Mouse (Mus musculus) heart, embryonic 10.5 days (tissue): ENCODE data around the gene Ear1. TPM values are rescaled to one million over a fixed set of nuclear protein-coding genes. Genes with fewer than 3 reads are reported as not detected.
"Not testable (repeated sequence)": the region's sequence is repeated elsewhere in the genome, so short reads cannot be mapped to it uniquely, and the experiment has no call there.

Source experiments
- DNase-seq: peaks from one replicate; pipeline ENCODE4 v3.0.0-alpha.2; 2017; ENCODE audit warnings: low spot score
- H3K27ac ChIP-seq: fragments of 300-500 bp; sonication (generic); 2 replicates; pipeline ENCODE4 v1.5.1; 2016; ENCODE audit warnings: mild to moderate bottlenecking
- H3K27me3 ChIP-seq: fragments of 300-500 bp; sonication (generic); 2 replicates; pipeline ENCODE4 v1.6.1; 2016; ENCODE audit warnings: mild to moderate bottlenecking; ENCODE audit not compliant: poor library complexity, insufficient read depth, severe bottlenecking
- H3K36me3 ChIP-seq: fragments of 300-500 bp; sonication (generic); 2 replicates; pipeline ENCODE4 v1.6.1; 2016; ENCODE audit warnings: mild to moderate bottlenecking, moderate library complexity
- H3K4me1 ChIP-seq: fragments of 300-500 bp; sonication (generic); 2 replicates; pipeline ENCODE4 v1.6.1; 2016; ENCODE audit warnings: mild to moderate bottlenecking
- H3K4me3 ChIP-seq: fragments of 300-500 bp; sonication (generic); 2 replicates; pipeline ENCODE4 v1.5.1; 2016; ENCODE audit warnings: mild to moderate bottlenecking, moderate library complexity
- H3K9me3 ChIP-seq: fragments of 300-500 bp; sonication (generic); 2 replicates; pipeline ENCODE4 v1.6.1; 2016; ENCODE audit warnings: mild to moderate bottlenecking, moderate library complexity
- WGBS: fragments of 180-500 bp; shearing (Covaris S2); methylation state at CpG from one replicate; pipeline ENCODE4 v1.1.7; 2016; 5-methylcytosine and 5-hydroxymethylcytosine counted together
- polyA plus RNA-seq: library from polyadenylated mRNA; unstranded; fragments of >200 nt; fragmentation: Nextera tagmentation; extraction: Ambion mirVana; gene quantifications from 2 replicates; pipeline ENCODE4 v1.2.1, GENCODE M21; 2016

Ear1 gene
- polyA plus RNA-seq = not detected in 2 replicates

GRCm38 (mm10) chr14:43875417-43875816 lies at the start of gene Ear1:
Gene Ear1 (minus strand): TSS chr14:43875517.
- not testable (repeated sequence) for H3K27ac ChIP-seq, H3K9me3 ChIP-seq, DNase-seq, H3K4me1 ChIP-seq, H3K4me3 ChIP-seq, H3K27me3 ChIP-seq, H3K36me3 ChIP-seq
- WGBS = 77% methylated on average over 3 of the region's 3 CpGs

GRCm38 (mm10) chr14:43924688-43925403 lies 49.5 kb upstream of the Ear1 start, which contains the start of gene Gm8113:
Gene Gm8113 (plus strand): TSS chr14:43925390.
- Histone ChIP-seq H3K4me3 (peak within 1 kb of the TSS; percentile 57), H3K27ac (peak within 1 kb of the TSS; percentile 90)
- H3K9me3 ChIP-seq, H3K27me3 ChIP-seq, H3K36me3 ChIP-seq, H3K4me1 ChIP-seq: not testable (repeated sequence)
- WGBS = 9% methylated on average over 10 of the region's 10 CpGs
- DNase-seq = peak; percentile 92

DNA sequence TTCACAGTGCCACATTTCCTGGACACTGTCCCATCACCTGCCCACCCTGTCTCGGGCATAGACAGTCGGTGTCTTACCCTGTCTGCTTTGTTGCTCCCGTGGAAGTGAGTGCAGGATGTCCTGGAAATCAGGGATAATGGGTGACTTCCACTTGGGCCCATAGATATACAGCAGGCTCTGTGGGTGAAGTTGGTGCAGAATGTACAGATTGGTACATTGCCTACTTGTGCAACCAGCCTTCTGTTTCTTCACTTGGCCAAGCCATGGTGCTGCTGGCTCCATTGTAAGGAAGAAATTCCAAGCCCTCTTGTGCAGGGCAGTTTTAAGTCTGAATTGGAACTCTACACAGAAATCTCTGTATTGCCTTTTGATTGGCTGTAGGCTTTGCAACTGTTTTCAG lies 48.1 kb upstream of the Ear1 start, which contains the start of gene Ear10:
TSS of gene Ear10 (minus strand) at position 101 of the 400 bp plus-strand sequence.
- H3K4me1 ChIP-seq = not testable (repeated sequence)
- 75% methylated on average over 3 of the region's 3 CpGs for WGBS

GRCm38 (mm10) chr14:43918214-43918613 lies 42.9 kb upstream of the Ear1 start:
- H3K27ac ChIP-seq, H3K36me3 ChIP-seq, H3K9me3 ChIP-seq, H3K27me3 ChIP-seq, H3K4me1 ChIP-seq, DNase-seq, H3K4me3 ChIP-seq: not testable (repeated sequence)

More for the DNA sequence above, 48.1 kb upstream of the Ear1 start, which contains the start of gene Ear10:
- DNase-seq, H3K4me3 ChIP-seq, H3K36me3 ChIP-seq, H3K9me3 ChIP-seq, H3K27ac ChIP-seq, H3K27me3 ChIP-seq: not testable (repeated sequence)

DNA sequence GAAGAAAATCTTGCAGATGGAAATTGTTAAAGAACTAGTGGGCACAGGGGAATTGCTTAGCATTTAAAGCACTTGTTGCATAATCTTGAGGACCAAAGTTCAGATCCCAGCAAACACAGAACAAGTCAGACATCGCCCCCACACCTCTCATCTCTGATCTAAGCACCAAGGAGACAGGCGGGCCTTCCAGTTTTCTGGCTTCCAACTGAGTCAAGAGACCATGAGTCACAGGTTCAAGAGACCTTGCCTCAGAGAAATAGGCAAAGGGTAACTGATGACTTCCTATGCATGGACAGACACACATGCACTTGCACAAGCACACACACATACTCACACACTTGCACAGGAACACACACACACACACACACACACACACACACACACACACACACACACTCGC lies 23.3 kb upstream of the Ear1 start:
- H3K4me1 ChIP-seq, H3K9me3 ChIP-seq, H3K4me3 ChIP-seq, H3K36me3 ChIP-seq, DNase-seq, H3K27me3 ChIP-seq, H3K27ac ChIP-seq: not testable (repeated sequence)
- 85% methylated on average over 3 of the region's 3 CpGs for WGBS

- WGBS = 52% methylated on average over 1 of the region's 2 CpGs
- DNase-seq = not testable (repeated sequence)
Observed at GRCm38 (mm10) chr14:43895357-43895756, 20.0 kb upstream of the Ear1 start.

DNA sequence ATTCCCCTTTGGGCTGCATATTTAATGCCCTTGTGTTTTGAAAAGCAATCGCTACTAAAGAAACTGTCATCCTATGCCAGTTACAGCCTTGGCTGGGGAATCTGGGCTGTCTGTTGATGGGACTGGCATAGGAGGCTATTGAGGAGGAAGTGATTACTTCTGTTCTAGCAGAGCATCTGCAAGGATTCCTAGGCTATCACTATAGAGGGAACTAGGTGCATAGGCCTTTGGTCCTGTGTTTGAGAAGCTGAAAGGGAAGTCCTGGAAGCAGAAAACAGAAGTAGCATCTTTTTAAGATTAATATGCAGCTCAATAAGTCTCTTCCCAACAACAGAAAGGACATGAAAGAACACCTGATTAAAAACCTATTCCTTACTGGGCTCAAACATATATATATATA lies 16.0 kb upstream of the Ear1 start:
- H3K36me3 ChIP-seq, DNase-seq, H3K4me3 ChIP-seq, H3K9me3 ChIP-seq, H3K4me1 ChIP-seq, H3K27ac ChIP-seq, H3K27me3 ChIP-seq: not testable (repeated sequence)
- WGBS = 72% methylated on average over 1 of the region's 1 CpGs

More at GRCm38 (mm10) chr14:43895357-43895756, 20.0 kb upstream of the Ear1 start:
- not testable (repeated sequence) for H3K9me3 ChIP-seq, H3K4me1 ChIP-seq, H3K4me3 ChIP-seq, H3K36me3 ChIP-seq, H3K27ac ChIP-seq, H3K27me3 ChIP-seq

DNA sequence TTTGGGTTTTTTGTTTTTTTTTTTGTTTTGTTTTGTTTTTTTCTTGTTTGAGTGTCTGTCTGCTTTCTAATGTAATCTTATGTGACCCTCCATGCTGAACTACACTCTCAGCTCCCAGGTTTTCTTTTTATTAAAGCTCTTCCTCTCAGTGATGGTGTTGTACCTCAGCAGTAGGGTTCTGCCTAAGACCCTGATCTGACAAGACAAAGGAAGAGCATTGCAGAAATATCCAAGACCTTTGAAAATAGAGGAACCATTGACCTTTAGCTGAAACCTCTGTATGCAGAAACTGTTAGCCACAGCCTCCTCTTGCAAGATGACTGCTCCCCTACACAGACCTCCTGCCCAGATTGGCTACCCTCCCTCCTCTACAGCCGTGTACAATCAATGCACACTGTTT lies 10.9 kb upstream of the Ear1 start:
- not testable (repeated sequence) for H3K9me3 ChIP-seq, H3K27ac ChIP-seq, H3K36me3 ChIP-seq, DNase-seq, H3K27me3 ChIP-seq, H3K4me3 ChIP-seq, H3K4me1 ChIP-seq
- WGBS = 58% methylated on average over 1 of the region's 1 CpGs

- not testable (repeated sequence) for H3K36me3 ChIP-seq, H3K27me3 ChIP-seq, H3K4me1 ChIP-seq, H3K27ac ChIP-seq, DNase-seq, H3K4me3 ChIP-seq, H3K9me3 ChIP-seq
- WGBS = 65% methylated on average over 5 of the region's 5 CpGs
Observed at GRCm38 (mm10) chr14:43879966-43880545, 4.7 kb upstream of the Ear1 start.

GRCm38 (mm10) chr14:43877789-43878188 lies 2.5 kb upstream of the Ear1 start:
- not testable (repeated sequence) for H3K27ac ChIP-seq, H3K4me3 ChIP-seq, H3K27me3 ChIP-seq, DNase-seq, H3K4me1 ChIP-seq, H3K9me3 ChIP-seq, H3K36me3 ChIP-seq
- 59% methylated on average over 1 of the region's 2 CpGs for WGBS

DNA sequence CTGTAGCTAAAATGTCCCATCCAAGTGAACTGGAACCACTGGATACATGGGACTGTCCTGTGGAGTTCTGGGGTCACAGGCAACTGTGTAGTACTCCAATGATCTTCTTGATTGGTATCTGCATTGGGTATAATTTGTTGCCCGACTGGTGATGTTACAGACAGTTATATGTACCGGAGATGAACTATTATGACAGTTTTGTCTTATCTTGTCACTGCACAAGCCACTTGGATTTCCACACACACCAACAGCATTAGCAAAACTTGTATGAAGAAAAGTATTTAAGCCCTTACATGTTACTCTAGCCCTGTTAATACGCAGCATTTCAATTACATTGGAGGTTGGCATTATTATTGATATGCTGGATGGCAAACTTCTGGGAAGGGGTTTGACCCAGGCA lies 455 bp downstream of the Ear1 start:
- not testable (repeated sequence) for DNase-seq, H3K27ac ChIP-seq, H3K9me3 ChIP-seq, H3K36me3 ChIP-seq, H3K27me3 ChIP-seq, H3K4me3 ChIP-seq, H3K4me1 ChIP-seq
- 86% methylated on average over 3 of the region's 3 CpGs for WGBS

- DNase-seq, H3K9me3 ChIP-seq, H3K36me3 ChIP-seq, H3K27me3 ChIP-seq, H3K4me1 ChIP-seq, H3K4me3 ChIP-seq, H3K27ac ChIP-seq: not testable (repeated sequence)
- WGBS = 34% methylated on average over 2 of the region's 2 CpGs
Observed at GRCm38 (mm10) chr14:43860522-43860921, 14.8 kb downstream of the Ear1 start.

- H3K27ac ChIP-seq, H3K27me3 ChIP-seq, DNase-seq, H3K9me3 ChIP-seq, H3K4me3 ChIP-seq, H3K36me3 ChIP-seq, H3K4me1 ChIP-seq: not testable (repeated sequence)
- 59% methylated on average over 5 of the region's 6 CpGs for WGBS
Observed at GRCm38 (mm10) chr14:43859465-43859864, 15.9 kb downstream of the Ear1 start.
